Mouse (Mus musculus): Measurements from ENCODE around the gene Gcg. TPM values are rescaled to one million over a fixed set of nuclear protein-coding genes. Genes with fewer than 3 reads are reported as not detected.

Gcg gene
- total RNA-seq (2023), result not detected in 2 replicates

GRCm38 (mm10) chr2:62483550-62483949, at the start of gene Gcg:
Gene Gcg, minus strand, starts transcription at chr2:62483650.

Other genes starting within 250 kb of the Gcg start
- 1.2 and 5.5 TPM in 2 replicates for gene Dpp4, start 71.4 kb downstream of the Gcg start, total RNA-seq (2023)
- 1.0 and 2.3 TPM in 2 replicates for gene Fap, start 90.4 kb upstream of the Gcg start, total RNA-seq (2023)
- 17.9 and 20.5 TPM in 2 replicates for gene Ifih1, start 162.6 kb upstream of the Gcg start, total RNA-seq (2023)
- 111 and 133 TPM in 2 replicates for gene Gca, start 180.6 kb upstream of the Gcg start, total RNA-seq (2023)

Measured in neutrophil, adult 65 days (primary cell).